Mouse (Mus musculus) heart, postnatal 10 days (tissue): ENCODE data around the gene Pcnx. TPM values are rescaled to one million over a fixed set of nuclear protein-coding genes. Genes with fewer than 3 reads are reported as not detected.

Experiments
- DNase-seq, 2 experiments: peaks; one replicate each; pipeline ENCODE4 v3.0.0; 2021
- intact Hi-C: fragments of 180-260 bp; cut with DNase I; formaldehyde crosslinking; loops from one replicate; pipeline ENCODE4 v1.15.1; 2025
- total RNA-seq, 2 experiments: library from RNA; stranded (reverse); gene quantifications; 2 replicates each; pipeline ENCODE4 v1.2.3; 2021

Gene Pcnx
- 10 to 100 TPM; 79.2 to 79.6 TPM for total RNA-seq

DNA sequence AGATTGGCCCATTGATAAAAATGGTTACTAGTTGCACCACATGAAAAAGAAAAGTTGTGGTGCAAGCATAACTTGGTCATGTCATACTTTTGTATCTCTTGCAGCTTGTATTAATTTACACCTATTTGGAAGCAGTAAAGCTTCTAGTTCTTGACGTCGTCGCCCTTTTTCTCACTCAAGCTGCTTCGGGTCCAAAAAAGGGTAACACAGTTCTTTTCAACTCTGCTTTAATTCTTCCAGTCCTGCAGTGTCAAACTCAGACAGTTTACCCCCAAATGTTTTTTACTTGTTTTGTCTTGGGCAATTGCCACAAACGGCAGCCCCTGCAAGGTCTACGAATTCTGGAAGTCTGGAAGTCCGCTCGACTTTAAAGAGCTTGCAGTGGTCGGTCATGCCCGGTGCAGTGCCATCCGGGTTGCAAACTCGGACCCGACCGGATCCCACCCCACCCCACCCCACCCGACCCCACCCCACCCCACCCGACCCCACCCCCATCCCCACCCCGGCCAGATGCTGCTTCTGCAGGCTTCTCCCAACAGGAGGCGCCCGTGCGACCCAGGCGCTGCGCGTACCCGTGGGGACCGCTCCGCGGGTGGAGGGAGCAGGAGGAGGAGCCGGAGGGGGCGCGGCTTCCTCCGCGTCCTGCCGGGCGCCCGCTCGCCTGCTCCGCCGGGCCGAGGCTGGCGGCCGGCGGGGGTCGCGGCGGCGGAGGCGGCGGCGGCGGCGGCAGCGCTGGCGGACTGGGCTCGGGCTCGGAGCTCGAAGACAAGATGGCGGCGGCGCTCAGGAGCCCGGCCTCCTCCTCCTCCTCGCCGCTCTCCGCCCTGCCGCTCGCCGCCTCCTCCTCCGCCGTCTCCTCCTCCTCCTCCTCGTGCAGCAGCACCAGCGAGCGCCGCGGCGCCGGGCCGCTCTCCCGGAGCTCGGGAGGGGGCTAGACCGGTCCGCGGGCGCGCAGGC lies at the start of gene Pcnx:
TSS of gene Pcnx (plus strand) at position 673 of the 957 bp plus-strand sequence.
- intact Hi-C loops = loop anchor here (1.0 to 2.0 kb wide), 2 partner anchors 53 to 56 kb away; no protein-coding TSS in a partner anchor
- DNase-seq = peak; percentile 92

- intact Hi-C loops = no loop called here
- no peak for DNase-seq
These were observed 49.4 kb upstream of the Pcnx start for GRCm38 (mm10) chr12:81810417-81810816.

GRCm38 (mm10) chr12:81814742-81815141 lies 45.1 kb upstream of the Pcnx start:
- no peak for DNase-seq
- intact Hi-C loops = no loop called here

DNA sequence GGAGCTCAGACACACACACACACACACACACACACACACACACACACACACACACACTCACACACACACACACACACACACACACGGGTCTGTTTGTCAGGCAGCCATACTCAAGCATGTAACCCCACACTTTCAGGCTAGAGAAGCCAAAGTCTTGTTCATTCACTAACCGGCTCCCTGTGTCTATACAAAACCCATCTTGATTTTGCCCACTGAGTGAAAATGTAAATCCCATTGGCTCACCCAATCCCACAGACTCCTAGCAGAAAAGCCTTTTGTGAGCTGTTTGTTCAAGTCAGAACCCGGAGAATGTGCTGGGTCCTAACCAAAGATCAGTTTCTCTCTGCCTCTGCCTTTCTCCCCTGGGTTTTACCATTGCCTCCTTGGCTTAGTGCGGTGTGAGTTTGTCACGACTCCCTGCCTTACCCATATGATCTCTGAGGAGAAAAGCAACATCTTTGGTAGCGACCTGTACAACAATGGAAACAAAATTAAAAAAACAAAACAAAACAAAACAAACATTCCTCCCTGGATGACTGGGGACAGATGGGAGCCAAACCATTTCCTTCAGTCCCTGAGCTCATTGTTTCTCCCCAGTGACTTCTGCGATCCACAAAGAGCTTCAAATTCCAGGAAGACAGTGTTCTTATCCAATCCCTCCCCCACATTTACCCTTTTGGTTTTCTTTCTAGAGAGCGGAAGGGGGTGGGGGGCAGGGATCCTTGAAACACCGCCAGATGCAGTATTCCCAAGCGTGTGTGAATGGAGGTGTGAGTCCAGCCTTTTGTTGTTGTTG lies 43.3 kb upstream of the Pcnx start:
- intact Hi-C loops = no loop called here
- peak; percentile 28 to 35 for DNase-seq

DNA sequence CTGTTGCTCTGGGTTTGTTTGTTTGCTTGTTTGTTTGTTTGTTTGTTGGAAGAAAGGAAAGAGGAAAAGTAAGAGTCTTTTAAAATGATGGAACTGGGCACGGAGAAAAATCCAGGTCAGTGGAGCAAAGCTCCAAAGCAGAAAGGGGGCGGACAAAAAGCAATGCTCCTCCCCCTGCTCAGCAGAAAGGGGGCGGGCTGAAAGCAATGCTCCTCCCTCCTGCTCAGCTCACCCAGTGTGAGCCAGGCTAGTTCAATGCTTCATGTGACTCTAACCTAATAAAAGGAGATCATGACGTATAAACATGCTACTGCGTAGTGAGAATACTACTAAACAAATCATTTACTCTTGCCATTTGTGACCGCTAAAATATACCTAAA lies 42.7 kb upstream of the Pcnx start:
- no peak for DNase-seq
- intact Hi-C loops = no loop called here

DNA sequence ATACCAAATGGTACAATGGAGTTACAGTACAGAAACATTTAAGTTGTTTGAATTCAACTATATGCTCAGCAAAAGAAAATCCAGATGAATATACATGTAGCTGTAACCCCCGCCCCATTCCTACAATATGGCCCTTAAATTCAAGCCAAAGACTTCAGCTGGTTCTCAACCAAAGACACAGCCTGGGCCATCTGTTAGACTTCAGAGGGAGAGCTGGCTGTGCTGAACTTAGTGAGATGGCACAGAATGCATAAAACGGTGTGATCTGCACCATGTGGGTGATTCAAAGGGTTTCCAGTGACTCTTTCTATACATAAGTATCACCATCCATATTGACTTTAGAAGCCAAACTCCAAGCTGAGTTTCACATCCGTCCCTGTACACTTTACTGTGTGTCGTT lies 39.1 kb upstream of the Pcnx start:
- intact Hi-C loops = no loop called here
- no peak for DNase-seq

GRCm38 (mm10) chr12:81822176-81822575 lies 37.6 kb upstream of the Pcnx start:
- no peak for DNase-seq
- intact Hi-C loops = no loop called here

- no peak for DNase-seq
- intact Hi-C loops = no loop called here
These were observed 36.9 kb upstream of the Pcnx start for GRCm38 (mm10) chr12:81822778-81823480.

- no peak for DNase-seq
These were observed 31.5 kb upstream of the Pcnx start for GRCm38 (mm10) chr12:81828355-81828754.

DNA sequence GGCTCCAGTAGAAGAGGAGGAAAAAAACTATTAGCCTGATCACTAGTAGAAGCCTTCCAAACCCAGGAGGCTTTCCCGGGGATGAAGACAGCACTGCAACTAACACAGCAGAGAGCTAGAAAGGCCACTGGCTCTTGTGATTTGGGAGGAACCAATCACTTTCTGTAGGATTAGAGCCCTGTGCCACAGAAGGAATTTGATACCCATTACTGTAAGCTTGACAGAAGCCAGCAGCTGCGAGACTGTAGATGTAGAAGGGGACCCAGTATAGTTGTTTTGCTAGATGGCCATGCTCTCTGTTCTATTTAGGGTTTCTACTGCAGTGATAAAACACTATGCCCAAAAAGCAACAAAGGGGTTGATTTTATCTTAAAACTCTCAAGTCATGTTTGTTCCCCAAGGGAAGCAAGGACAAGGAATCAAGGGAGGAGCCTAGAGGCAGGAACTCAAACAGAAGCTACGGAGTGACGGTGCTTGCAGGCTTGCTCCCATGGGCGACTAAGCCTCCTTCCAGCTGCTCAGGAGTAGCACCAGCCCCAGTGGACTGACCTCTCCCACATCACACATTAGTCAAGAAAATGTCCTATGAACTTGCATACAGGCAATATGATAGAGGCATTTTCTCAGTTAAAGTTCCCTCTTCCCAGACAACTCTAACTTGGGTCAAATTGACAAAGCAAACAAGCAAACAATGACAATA lies 27.6 kb upstream of the Pcnx start:
- no peak for DNase-seq
- intact Hi-C loops = no loop called here

More at GRCm38 (mm10) chr12:81828355-81828754, 31.5 kb upstream of the Pcnx start:
- intact Hi-C loops = no loop called here

DNA sequence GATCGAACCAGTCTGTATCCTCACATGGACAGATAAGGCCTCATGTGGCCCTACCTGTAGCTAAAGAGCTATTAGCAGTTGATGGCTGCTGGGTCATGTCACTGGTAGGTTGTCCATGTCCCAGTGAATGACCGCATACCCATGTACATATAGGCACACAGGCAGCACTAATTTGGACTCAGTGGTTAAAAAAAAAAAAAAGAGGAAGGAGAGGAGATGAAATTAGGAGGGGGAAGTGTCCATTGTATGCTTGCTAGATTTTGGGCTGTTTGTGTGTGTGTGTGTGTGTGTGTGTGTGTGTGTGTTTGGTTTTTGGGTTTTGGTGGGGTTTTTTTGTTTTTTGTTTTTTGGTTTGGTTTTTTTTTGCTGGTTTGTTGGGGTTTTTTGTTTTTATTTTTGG lies 26.7 kb upstream of the Pcnx start:
- no peak for DNase-seq
- intact Hi-C loops = no loop called here

DNA sequence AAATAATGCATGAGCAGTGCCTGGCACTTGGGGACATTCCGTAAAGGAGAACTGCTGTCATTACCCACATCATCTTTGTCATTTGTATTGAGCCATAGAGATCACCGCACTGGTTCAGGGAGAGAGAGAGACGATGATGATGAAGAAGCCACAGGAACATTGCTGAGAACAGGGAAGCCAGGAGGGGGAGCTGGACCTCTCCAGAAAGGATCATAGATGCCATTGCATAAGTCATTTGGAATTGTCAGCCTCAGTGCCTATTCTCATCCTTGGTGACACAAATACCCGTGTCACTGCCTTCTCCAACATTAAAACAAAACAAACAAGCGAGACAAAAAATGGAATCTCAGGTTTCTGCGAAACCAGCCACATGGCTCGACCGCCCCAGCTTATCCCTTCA lies 23.7 kb upstream of the Pcnx start:
- DNase-seq = peak; percentile 22 to 30

DNA sequence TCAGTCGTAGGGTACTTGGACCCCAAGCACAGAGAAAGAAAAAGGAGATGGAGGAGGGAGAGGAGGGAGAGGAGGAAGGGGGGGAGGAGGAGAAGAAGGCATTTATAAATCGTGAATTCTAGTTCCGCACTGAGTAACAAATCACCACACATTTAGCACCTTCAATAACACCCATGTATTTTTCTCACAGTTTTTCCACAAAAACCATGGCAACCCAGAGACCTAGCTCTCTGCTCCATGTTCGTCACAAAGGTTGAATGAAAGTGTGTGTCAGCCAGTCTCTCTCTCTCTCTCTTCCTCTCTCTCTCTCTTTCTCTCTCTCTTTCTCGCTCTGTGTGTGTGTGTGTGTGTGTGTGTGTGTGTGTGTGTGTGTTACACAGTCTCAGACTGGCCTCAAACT lies 22.4 kb upstream of the Pcnx start:
- intact Hi-C loops = no loop called here
- no peak for DNase-seq

More for the DNA sequence above, 23.7 kb upstream of the Pcnx start:
- intact Hi-C loops = no loop called here

DNA sequence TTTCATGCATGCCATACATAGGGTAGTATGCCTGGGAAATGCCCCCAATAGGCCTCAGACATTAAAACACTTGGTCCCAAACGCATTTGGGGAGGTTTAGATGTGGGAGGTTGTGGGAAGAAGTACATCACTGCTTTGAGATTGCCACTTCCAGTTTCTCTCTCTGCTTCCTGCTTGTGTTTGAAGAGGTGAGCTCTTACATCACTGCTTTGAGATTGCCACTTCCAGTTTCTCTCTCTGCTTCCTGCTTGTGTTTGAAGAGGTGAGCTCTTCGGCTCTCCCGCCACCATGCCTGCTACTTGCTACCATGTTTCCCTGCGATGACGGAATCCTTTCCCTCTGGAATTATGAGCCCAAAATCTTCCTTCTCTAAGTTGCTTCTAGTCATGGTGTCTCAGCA lies 20.2 kb upstream of the Pcnx start:
- intact Hi-C loops = no loop called here
- DNase-seq = no peak

GRCm38 (mm10) chr12:81841046-81841445 lies 18.8 kb upstream of the Pcnx start:
- intact Hi-C loops = no loop called here
- DNase-seq = no peak

- intact Hi-C loops = no loop called here
- peak; percentile 35 to 40 for DNase-seq
These were observed 16.3 kb upstream of the Pcnx start for GRCm38 (mm10) chr12:81843501-81843900.

DNA sequence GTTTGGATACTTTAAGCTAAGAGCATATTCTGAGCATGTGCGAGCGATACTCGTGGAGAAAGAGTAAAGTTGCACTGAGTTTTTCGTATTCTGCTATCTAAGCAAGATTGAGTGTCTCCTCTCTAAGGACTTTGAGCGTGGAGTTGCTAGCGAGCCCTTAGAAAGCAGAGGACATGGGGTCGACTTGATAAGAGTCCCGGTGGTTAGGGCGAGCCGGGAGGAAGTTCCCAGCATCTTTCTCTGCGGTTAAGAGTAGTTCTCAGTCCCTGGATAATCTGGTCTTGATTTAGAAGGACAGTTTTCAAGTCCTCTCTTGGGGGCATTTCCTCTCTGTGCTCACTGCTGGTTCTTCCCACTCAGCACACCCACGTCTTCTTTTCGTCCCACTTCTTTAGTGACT lies 15.3 kb upstream of the Pcnx start:
- DNase-seq = no peak
- intact Hi-C loops = no loop called here

DNA sequence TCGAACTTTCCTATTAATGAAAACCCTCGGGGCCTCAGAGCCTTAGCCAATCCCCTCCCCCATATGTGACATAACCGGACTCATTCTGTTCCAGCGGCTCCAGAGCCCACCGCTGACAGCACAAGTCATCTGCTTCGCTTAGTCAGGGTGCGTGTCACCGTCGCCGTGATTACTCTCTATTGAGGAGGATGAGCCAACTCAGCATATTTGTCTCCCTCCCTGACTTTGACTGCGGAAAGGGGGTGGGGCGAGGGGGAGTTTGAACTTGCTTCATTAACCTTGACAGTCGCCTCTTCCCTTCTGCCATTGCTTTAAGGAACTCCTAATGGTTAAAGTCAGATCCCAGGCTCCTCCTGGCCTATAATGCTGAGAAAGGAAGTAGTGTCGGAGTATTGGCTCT lies 14.8 kb upstream of the Pcnx start:
- peak; percentile 43 for DNase-seq
- intact Hi-C loops = no loop called here

GRCm38 (mm10) chr12:81849629-81850028 lies 10.2 kb upstream of the Pcnx start:
- intact Hi-C loops = no loop called here
- DNase-seq = no peak

GRCm38 (mm10) chr12:81852551-81852950 lies 7.3 kb upstream of the Pcnx start:
- no peak for DNase-seq
- intact Hi-C loops = no loop called here
